Mouse (Mus musculus): ENCODE results near the gene 9230104L09Rik.

The 9230104L09Rik gene

DNA sequence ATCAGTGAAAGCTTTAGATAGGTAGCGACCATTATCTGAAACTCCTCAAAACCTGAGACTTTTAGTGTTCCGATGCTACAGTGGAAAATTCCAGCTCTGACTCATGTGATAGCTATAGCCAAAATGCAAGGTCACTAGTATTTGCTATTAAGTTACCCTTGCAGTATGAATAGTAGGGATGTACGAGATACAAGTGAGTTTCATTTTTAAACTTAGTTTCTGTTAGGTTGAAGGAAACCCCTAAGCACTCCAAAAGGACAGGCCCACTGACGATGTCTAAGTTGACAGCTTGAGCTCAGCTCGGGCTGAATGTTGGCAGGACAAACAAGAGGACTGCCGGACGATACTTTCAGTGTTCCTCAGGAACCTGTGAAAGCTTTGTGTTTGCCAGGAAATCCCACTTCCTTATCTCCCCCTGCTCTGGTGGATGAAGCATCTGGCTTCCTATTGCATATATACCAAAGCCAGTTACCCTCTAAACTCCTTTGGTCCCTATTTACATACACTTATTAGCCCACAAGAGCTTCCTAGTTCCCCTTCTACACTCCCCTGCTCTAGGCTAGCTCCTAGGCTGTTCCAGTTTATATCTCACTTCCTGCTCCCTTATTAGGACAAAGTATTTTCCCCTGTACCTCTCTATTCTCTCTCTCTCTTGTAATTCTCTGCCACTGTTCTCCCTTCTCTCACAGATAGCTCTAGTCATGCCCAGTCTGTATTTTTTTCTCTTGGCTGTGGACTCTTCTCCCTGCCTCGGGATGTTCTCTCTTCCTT lies 8.0 kb downstream of the 9230104L09Rik start:
- no peak for DNase-seq (ENCODE audit: low spot score)

DNA sequence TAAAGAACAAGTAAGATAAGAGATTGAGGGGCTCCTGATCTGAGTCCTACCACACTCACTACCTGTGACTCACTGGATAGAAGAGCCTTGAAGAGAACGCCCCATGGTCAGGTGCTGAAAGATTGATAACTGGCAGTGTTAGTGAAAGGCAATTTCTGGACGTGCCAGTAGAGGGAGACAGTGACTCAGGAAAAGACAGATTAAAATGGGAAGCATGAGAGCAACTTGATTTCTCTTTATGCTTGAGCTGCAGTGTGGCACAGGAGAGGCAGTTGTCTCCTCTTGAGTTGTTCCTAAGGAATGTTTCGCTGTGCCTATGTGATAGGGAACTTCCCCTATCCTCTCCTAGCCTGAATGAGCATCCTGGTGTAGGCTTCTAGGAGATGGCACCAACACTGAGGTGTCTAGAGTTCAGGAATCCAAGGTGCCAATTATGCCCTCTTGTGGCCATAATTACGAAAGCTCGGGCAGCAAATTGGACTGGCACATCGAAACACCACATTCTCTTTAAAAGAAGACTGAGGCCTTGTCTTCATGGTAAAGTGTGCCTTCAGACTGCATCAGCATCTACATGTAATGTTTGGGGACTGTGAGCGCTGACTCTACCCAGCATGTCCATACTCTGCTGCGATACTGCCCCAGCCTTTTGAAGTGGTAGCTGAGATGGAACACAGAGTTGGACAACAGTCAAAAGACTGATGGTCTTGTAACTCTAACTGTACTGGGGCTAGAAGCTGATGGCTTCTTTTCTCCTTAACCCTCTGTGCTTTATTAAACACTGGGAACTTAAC lies 13.5 kb downstream of the 9230104L09Rik start:
- peak; percentile 94 for DNase-seq (ENCODE audit: low spot score)

DNA sequence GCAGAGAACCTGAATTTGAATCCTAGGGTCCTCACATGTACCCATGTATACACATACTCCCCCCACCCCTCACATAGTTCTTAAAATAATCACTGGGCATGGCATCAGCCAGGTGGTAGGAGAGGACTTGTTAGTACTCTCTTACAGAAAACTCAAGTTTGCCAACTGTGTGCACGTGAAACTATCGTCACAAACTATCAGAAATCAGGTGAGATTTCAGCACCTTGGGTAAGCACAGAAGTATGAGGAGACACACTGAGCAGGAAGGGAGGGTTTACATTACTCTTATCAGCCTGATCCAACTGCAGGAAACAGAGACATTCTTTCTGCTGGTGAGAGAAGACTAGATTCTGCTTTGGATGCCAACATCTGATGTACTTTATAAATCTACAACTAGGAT lies 25.6 kb downstream of the 9230104L09Rik start:
- DNase-seq (ENCODE audit: low spot score) = no peak

DNA sequence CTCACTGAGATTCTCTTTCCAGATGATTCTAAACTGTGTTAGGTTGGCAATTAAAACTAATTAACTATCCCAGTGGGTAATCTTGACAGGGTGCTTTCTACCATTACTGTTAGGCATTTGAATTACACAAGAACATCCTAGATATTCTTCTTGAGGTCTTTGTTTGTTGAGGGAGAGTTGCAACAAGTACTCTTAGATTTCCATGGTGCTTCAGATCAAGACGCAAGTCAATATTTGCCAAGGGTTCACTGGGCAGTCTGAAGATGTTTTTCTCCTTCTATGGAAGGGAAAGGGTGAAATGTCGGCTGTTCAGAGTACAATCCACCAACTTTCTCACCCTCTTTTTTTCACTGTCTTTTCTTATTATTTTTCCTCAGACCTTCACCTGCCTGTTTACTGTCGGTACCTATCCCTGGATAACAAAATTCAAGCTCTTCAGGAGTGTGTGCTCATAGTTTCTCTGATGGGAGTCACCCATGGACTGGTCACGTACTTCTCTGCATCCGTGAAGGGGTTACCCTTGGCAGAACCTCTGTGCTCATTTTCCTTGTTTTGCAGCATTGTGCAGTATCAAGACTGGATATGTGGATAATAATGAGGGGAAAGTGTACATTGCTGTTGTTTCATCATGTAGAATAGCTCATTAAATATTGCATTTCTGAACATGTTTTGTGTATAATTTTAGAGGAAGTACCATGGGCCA lies 26.6 kb downstream of the 9230104L09Rik start:
- DNase-seq (ENCODE audit: low spot score) = no peak

DNA sequence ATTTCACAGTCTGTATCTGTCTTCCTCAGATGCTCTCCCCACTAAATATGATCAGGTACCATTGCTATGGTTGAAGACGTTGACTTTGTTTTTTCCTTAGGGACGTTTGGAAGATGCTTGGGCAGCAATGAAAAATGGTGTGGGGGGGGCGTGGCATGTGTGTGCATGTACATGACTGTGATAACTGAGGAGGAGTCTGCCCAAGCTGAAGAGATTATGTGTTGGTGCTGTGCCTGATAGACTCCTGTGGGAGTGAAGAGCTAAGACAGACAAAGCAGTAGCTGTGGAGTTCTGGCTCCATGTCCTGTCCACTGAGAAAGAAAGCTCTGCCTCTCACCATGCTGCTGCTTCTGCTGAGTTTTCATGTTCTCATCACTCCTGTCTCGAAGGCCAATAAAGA lies 29.9 kb downstream of the 9230104L09Rik start, which contains the start of gene Cst9:
Cst9 (plus strand) TSS at position 236 of the 400 bp plus-strand sequence.
- no peak for DNase-seq (ENCODE audit: low spot score)

DNA sequence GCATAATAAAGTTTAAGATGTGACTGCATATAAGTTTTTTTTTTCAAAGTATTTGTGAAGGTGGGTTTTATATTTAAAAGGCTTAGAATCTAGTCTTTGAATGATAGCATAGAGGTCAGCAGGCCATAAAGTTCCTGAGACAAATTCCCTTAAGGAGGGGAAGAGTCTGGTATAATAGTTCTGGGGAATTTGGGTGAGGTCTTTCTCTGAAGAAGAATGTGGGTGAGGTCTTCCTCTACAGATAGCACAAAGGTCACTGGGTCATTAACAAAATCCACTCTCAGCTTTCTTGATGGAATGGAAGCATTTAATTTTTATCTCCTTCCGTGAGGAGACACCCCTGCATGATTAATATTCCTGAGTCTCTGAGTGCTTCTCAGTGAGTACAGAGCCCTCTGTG lies 38.9 kb downstream of the 9230104L09Rik start:
- DNase-seq (ENCODE audit: low spot score) = no peak

DNA sequence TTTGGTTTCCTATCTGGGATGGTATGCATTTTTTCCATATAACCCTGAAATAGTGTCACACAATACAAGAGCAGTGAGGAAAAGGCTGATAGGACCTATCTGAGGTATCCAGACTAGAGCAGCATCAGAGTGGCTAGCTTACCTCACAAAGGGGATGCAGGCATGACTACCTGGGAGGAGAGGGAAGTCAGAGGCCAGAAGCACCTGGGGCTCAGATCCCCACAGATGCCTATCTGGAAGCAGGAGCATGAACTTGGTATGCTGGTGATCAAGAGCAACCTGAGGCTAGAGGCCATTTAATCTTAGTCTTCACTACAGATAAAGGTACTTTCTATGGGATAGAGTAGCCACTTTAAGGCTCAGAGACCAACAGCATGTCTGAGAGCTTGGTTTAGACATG lies 44.9 kb downstream of the 9230104L09Rik start, which contains the start of gene Cst13:
Cst13 (plus strand) TSS at position 173 of the 400 bp plus-strand sequence.
- no peak for DNase-seq (ENCODE audit: low spot score)

DNA sequence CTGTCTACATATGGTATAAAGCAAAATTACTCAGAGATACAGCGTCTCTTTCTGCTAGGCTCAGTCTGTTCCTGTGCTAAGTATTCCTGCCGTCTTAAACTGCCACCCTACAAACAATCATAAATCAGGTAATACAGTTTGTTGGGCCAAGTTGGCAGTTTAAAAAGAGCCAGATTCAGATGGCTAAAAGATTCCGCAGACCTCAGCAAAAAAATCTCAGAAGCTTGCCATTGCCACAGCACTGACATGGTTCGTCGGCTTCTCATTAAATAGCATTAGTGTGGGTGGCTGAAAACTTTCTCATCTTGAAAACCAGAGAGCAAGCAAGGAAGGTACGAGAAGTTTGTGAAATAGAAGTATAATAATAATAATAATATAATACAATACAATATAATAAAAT lies 58.1 kb downstream of the 9230104L09Rik start:
- no peak for DNase-seq (ENCODE audit: low spot score)

DNA sequence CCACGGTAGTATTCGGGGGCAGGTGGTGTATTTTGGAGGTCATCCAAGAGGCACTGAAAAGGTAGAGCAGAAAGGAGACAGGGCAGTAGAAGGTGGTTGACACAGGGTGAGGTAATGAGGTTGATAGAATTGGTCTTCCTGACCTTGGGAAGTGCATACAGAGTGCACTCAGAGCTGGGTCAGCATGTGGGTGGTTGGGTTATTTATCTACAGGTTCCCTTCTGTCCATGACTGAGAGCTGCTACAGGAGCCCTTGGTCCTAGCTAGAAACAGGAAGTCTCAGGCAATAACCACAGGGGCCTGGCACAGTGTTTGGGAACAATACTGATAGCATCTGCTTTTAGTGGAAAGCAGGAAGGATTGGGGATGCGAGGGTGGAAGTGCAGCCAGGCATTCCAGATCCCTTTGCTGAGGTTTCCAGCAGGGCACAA lies 63.3 kb downstream of the 9230104L09Rik start:
- DNase-seq (ENCODE audit: low spot score) = no peak

DNA sequence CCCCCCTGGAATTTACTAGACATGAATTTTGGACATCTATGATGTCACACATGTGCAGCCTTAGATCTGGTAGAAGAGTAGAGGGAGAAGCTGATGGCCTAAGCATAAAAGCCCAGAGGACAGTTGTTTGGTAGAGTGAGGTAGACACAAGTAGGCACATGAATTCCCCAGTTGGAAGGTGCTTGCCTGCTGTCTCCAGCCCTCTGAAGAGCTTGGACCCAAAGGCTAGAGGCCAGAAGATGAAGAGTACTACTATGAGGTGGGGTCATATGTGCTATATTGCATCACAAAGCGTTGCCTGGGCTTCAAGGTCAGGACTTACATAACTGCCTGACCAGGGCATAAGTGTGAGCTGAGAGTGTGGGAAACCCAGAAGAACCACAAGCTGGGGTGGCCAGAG lies 66.4 kb downstream of the 9230104L09Rik start, which contains the start of gene Cst8:
Cst8 (plus strand) TSS at position 301 of the 400 bp plus-strand sequence.
- no peak for DNase-seq (ENCODE audit: low spot score)
